Mouse (Mus musculus): ENCODE measurements at regions not wholly inside any gene's neighbourhood (a gene's known extent, or its start where the extent isn't known, plus 50 kb on each side); places are given as distances from the start of the nearest gene placed in this dataset.

GRCm38 (mm10) chr4:89038906-89039305, 98.0 kb upstream of the Mtap start:
- 67% methylated on average over 5 of the region's 5 CpGs for WGBS
- Histone ChIP-seq H3K27ac (replicated peaks; ENCODE audit: low read depth, low read length) (no peak overlapping the region), H3K9me3 (replicated peaks; ENCODE audit: control insufficient read depth, low read length) (no peaks in the 10 kb centered on the region), H3K36me3 (replicated peaks; ENCODE audit: control insufficient read depth, insufficient read depth, low read depth, low read length) (no peaks in the 10 kb centered on the region), H3K4me2 (ENCODE audit: low read depth, low read length) (no peak overlapping the region), H3K4me1 (ENCODE audit: control insufficient read depth, insufficient read depth, low read length) (no peaks in the 10 kb centered on the region), H3K9ac (replicated peaks; ENCODE audit: low read length) (no peak overlapping the region), H3K27me3 (ENCODE audit: control insufficient read depth, insufficient read depth, low read length) (no peaks in the 10 kb centered on the region), H3K4me3 (ENCODE audit: low read depth, low read length) (no peak overlapping the region)
- ATAC-seq (replicated peaks; ENCODE audit: insufficient number of reproducible peaks, low FRiP score, low TSS enrichment, low read depth) (no peak), DNase-seq (ENCODE audit: low spot score) (no peak)

DNA sequence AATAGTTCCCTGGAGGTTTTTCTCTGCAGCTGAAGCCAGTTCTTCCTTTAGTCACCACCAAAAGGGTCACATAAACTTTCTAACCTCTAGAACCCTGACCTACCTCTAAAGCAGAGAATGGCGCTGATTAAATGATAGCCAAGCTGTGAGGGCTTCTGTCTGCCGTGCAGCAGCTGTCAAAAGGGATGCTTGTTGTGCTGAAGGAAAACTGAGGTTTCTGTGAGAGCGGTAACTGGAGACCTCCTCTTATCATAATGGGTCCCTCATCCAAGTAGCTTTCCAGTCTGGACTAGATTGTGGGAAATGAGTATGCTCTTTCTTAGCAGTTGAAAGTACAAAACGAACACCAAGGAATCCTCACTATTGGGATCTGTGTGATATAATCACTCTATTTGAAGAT, 98.8 kb upstream of the Mtap start:
- H3K27ac ChIP-seq (replicated peaks; ENCODE audit: low read depth, low read length), result no peak overlapping the region
- WGBS, result 28% methylated on average over 4 of the region's 4 CpGs
- no peak overlapping the region for H3K4me3 ChIP-seq (ENCODE audit: low read depth, low read length)
- no peaks in the 10 kb centered on the region for H3K4me1 ChIP-seq (ENCODE audit: control insufficient read depth, insufficient read depth, low read length)
- ATAC-seq (replicated peaks; ENCODE audit: insufficient number of reproducible peaks, low FRiP score, low TSS enrichment, low read depth), result no peak
- no peaks in the 10 kb centered on the region for H3K27me3 ChIP-seq (ENCODE audit: control insufficient read depth, insufficient read depth, low read length)
- no peak for DNase-seq (ENCODE audit: low spot score)
- H3K36me3 ChIP-seq (replicated peaks; ENCODE audit: control insufficient read depth, insufficient read depth, low read depth, low read length), result no peaks in the 10 kb centered on the region
- no peak overlapping the region for H3K9ac ChIP-seq (replicated peaks; ENCODE audit: low read length)
- no peaks in the 10 kb centered on the region for H3K9me3 ChIP-seq (replicated peaks; ENCODE audit: control insufficient read depth, low read length)
- no peak overlapping the region for H3K4me2 ChIP-seq (ENCODE audit: low read depth, low read length)

- ATAC-seq (replicated peaks; ENCODE audit: insufficient number of reproducible peaks, low FRiP score, low TSS enrichment, low read depth), result no peak
- H3K9ac ChIP-seq (replicated peaks; ENCODE audit: low read length), result no peak overlapping the region
- WGBS, result 87% methylated on average over 2 of the region's 2 CpGs
Observed at GRCm38 (mm10) chr4:89034822-89035221, 102.1 kb upstream of the Mtap start.

GRCm38 (mm10) chr4:89034299-89034698, 102.6 kb upstream of the Mtap start:
- Histone ChIP-seq H3K4me2 (ENCODE audit: low read depth, low read length) (no peak overlapping the region), H3K4me3 (ENCODE audit: low read depth, low read length) (no peak overlapping the region), H3K36me3 (replicated peaks; ENCODE audit: control insufficient read depth, insufficient read depth, low read depth, low read length) (no peaks in the 10 kb centered on the region), H3K9me3 (replicated peaks; ENCODE audit: control insufficient read depth, low read length) (no peaks in the 10 kb centered on the region), H3K27me3 (ENCODE audit: control insufficient read depth, insufficient read depth, low read length) (no peaks in the 10 kb centered on the region), H3K4me1 (ENCODE audit: control insufficient read depth, insufficient read depth, low read length) (no peaks in the 10 kb centered on the region), H3K27ac (replicated peaks; ENCODE audit: low read depth, low read length) (no peak overlapping the region), H3K9ac (replicated peaks; ENCODE audit: low read length) (no peak overlapping the region)
- 65% methylated on average over 3 of the region's 3 CpGs for WGBS
- ATAC-seq (replicated peaks; ENCODE audit: insufficient number of reproducible peaks, low FRiP score, low TSS enrichment, low read depth) (no peak), DNase-seq (ENCODE audit: low spot score) (no peak)

More at GRCm38 (mm10) chr4:89034822-89035221, 102.1 kb upstream of the Mtap start:
- Histone ChIP-seq H3K4me2 (ENCODE audit: low read depth, low read length) (no peak overlapping the region), H3K27ac (replicated peaks; ENCODE audit: low read depth, low read length) (no peak overlapping the region), H3K36me3 (replicated peaks; ENCODE audit: control insufficient read depth, insufficient read depth, low read depth, low read length) (no peaks in the 10 kb centered on the region), H3K27me3 (ENCODE audit: control insufficient read depth, insufficient read depth, low read length) (no peaks in the 10 kb centered on the region), H3K9me3 (replicated peaks; ENCODE audit: control insufficient read depth, low read length) (no peaks in the 10 kb centered on the region), H3K4me1 (ENCODE audit: control insufficient read depth, insufficient read depth, low read length) (no peaks in the 10 kb centered on the region), H3K4me3 (ENCODE audit: low read depth, low read length) (no peak overlapping the region)
- no peak for DNase-seq (ENCODE audit: low spot score)

- Histone ChIP-seq H3K9ac (replicated peaks; ENCODE audit: low read length) (no peak overlapping the region), H3K4me3 (ENCODE audit: low read depth, low read length) (no peak overlapping the region), H3K27me3 (ENCODE audit: control insufficient read depth, insufficient read depth, low read length) (no peaks in the 10 kb centered on the region), H3K27ac (replicated peaks; ENCODE audit: low read depth, low read length) (no peak overlapping the region), H3K36me3 (replicated peaks; ENCODE audit: control insufficient read depth, insufficient read depth, low read depth, low read length) (no peaks in the 10 kb centered on the region), H3K4me1 (ENCODE audit: control insufficient read depth, insufficient read depth, low read length) (no peaks in the 10 kb centered on the region), H3K4me2 (ENCODE audit: low read depth, low read length) (no peak overlapping the region), H3K9me3 (replicated peaks; ENCODE audit: control insufficient read depth, low read length) (no peaks in the 10 kb centered on the region)
- DNase-seq (ENCODE audit: low spot score) (no peak), ATAC-seq (replicated peaks; ENCODE audit: insufficient number of reproducible peaks, low FRiP score, low TSS enrichment, low read depth) (no peak)
- 32% methylated on average over 2 of the region's 2 CpGs for WGBS
Observed at GRCm38 (mm10) chr4:89012681-89013353, 124.1 kb upstream of the Mtap start.

- Histone ChIP-seq H3K4me3 (ENCODE audit: low read depth, low read length) (no peak overlapping the region), H3K4me1 (ENCODE audit: control insufficient read depth, insufficient read depth, low read length) (no peaks in the 10 kb centered on the region), H3K9me3 (replicated peaks; ENCODE audit: control insufficient read depth, low read length) (no peaks in the 10 kb centered on the region), H3K4me2 (ENCODE audit: low read depth, low read length) (no peak overlapping the region), H3K36me3 (replicated peaks; ENCODE audit: control insufficient read depth, insufficient read depth, low read depth, low read length) (no peaks in the 10 kb centered on the region), H3K9ac (replicated peaks; ENCODE audit: low read length) (no peak overlapping the region), H3K27me3 (ENCODE audit: control insufficient read depth, insufficient read depth, low read length) (no peaks in the 10 kb centered on the region), H3K27ac (replicated peaks; ENCODE audit: low read depth, low read length) (no peak overlapping the region)
- 89% methylated on average over 5 of the region's 5 CpGs for WGBS
- ATAC-seq (replicated peaks; ENCODE audit: insufficient number of reproducible peaks, low FRiP score, low TSS enrichment, low read depth) (no peak), DNase-seq (ENCODE audit: low spot score) (no peak)
Observed at GRCm38 (mm10) chr4:89008561-89008960, 128.4 kb upstream of the Mtap start.

- ATAC-seq (replicated peaks; ENCODE audit: insufficient number of reproducible peaks, low FRiP score, low TSS enrichment, low read depth) (no peak), DNase-seq (ENCODE audit: low spot score) (no peak)
- H3K27ac ChIP-seq (replicated peaks; ENCODE audit: low read depth, low read length), result no peak overlapping the region
- no peak overlapping the region for H3K4me3 ChIP-seq (ENCODE audit: low read depth, low read length)
- no peaks in the 10 kb centered on the region for H3K4me1 ChIP-seq (ENCODE audit: control insufficient read depth, insufficient read depth, low read length)
- no peak overlapping the region for H3K9ac ChIP-seq (replicated peaks; ENCODE audit: low read length)
- WGBS, result 89% methylated on average over 4 of the region's 4 CpGs
- no peaks in the 10 kb centered on the region for H3K27me3 ChIP-seq (ENCODE audit: control insufficient read depth, insufficient read depth, low read length)
- no peaks in the 10 kb centered on the region for H3K36me3 ChIP-seq (replicated peaks; ENCODE audit: control insufficient read depth, insufficient read depth, low read depth, low read length)
- H3K9me3 ChIP-seq (replicated peaks; ENCODE audit: control insufficient read depth, low read length), result no peaks in the 10 kb centered on the region
- no peak overlapping the region for H3K4me2 ChIP-seq (ENCODE audit: low read depth, low read length)
Observed at GRCm38 (mm10) chr4:89001470-89001869, 121.5 kb upstream of the Ifne start.

DNA sequence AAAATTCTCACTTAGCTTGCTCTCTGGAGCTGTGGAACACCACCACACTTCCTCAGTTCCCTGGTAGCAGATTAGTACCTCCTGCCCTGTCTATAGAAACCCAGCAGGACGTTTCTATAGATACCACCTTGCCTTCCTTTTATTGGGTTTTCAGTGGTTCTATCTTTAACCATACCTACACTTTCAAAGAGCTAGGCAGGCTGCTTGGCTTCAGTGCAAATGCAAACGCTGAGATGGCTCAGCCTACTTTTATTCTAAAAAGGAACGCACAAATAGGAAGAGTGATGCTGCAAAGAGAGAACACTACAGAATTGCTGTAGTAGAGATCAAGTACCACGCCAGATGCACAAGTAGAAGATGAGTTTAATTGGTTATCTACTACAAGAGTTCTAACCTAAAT, 120.9 kb upstream of the Ifne start:
- ATAC-seq (replicated peaks; ENCODE audit: insufficient number of reproducible peaks, low FRiP score, low TSS enrichment, low read depth), result no peak
- 82% methylated on average over 4 of the region's 4 CpGs for WGBS

More for the DNA sequence above, 120.9 kb upstream of the Ifne start:
- Histone ChIP-seq H3K27ac (replicated peaks; ENCODE audit: low read depth, low read length) (no peak overlapping the region), H3K4me1 (ENCODE audit: control insufficient read depth, insufficient read depth, low read length) (no peaks in the 10 kb centered on the region), H3K4me2 (ENCODE audit: low read depth, low read length) (no peak overlapping the region), H3K9ac (replicated peaks; ENCODE audit: low read length) (no peak overlapping the region), H3K27me3 (ENCODE audit: control insufficient read depth, insufficient read depth, low read length) (no peaks in the 10 kb centered on the region), H3K36me3 (replicated peaks; ENCODE audit: control insufficient read depth, insufficient read depth, low read depth, low read length) (no peaks in the 10 kb centered on the region), H3K4me3 (ENCODE audit: low read depth, low read length) (no peak overlapping the region), H3K9me3 (replicated peaks; ENCODE audit: control insufficient read depth, low read length) (no peaks in the 10 kb centered on the region)
- DNase-seq (ENCODE audit: low spot score), result no peak
